Mouse (Mus musculus) MEL (cell line): Measurements from ENCODE around the gene Sult4a1. TPM values are rescaled to one million over a fixed set of nuclear protein-coding genes. Genes with fewer than 3 reads are reported as not detected.

Experiments
- DNase-seq: peaks from one replicate; pipeline ENCODE4 v3.0.0; 2011; ENCODE audit warnings: low read depth, low spot score
- H3K27ac ChIP-seq: 2 replicates; pipeline ENCODE4 v1.5.1; 2012; ENCODE audit warnings: low read depth, mild to moderate bottlenecking, control low read depth, low read length, moderate library complexity; ENCODE audit not compliant: control insufficient read depth
- H3K27me3 ChIP-seq, 2 experiments: fragments of 150-350 bp in 1 of 2; sonication (generic) in 1 of 2; 2 replicates each; pipeline ENCODE4 v1.6.1; 2012; ENCODE audit warnings: low read length in 2 of 2, mild to moderate bottlenecking in 2 of 2, improper control_type of control experiment in 1 of 2, moderate library complexity in 1 of 2; ENCODE audit not compliant: insufficient read depth in 2 of 2, control insufficient read depth in 1 of 2
- H3K36me3 ChIP-seq, 2 experiments: 2 replicates each; pipeline ENCODE4 v1.6.1; 2012 to 2014; ENCODE audit warnings: low read length in 2 of 2, improper control_type of control experiment in 1 of 2, inconsistent platforms in 1 of 2, mild to moderate bottlenecking in 1 of 2; ENCODE audit not compliant: insufficient read depth in 2 of 2, control insufficient read depth in 1 of 2
- H3K4me1 ChIP-seq, 2 experiments: fragments of 150-350 bp in 1 of 2; sonication (generic) in 1 of 2; 2 replicates each; pipeline ENCODE4 v1.6.1; 2012; ENCODE audit warnings: low read length in 2 of 2, improper control_type of control experiment in 1 of 2, mild to moderate bottlenecking in 1 of 2; ENCODE audit not compliant: insufficient read depth in 2 of 2, control insufficient read depth in 1 of 2
- H3K4me3 ChIP-seq, 2 experiments: fragments of 150-350 bp in 1 of 2; sonication (generic) in 1 of 2; 2 replicates each; pipeline ENCODE4 v1.5.1; 2012; ENCODE audit warnings: low read depth in 2 of 2, low read length in 2 of 2, mild to moderate bottlenecking in 2 of 2, moderate library complexity in 2 of 2, control low read depth in 1 of 2, improper control_type of control experiment in 1 of 2; ENCODE audit not compliant: control insufficient read depth in 1 of 2, insufficient read depth in 1 of 2
- H3K79me2 ChIP-seq: 2 replicates; pipeline ENCODE4 v1.6.1; 2012; ENCODE audit warnings: mild to moderate bottlenecking, low read length, moderate library complexity; ENCODE audit not compliant: control insufficient read depth, poor library complexity, insufficient read depth
- H3K9ac ChIP-seq: 2 replicates; pipeline ENCODE4 v1.6.1; 2012; ENCODE audit warnings: low read depth, mild to moderate bottlenecking, control low read depth, low read length, moderate library complexity; ENCODE audit not compliant: control insufficient read depth, poor library complexity, severe bottlenecking
- H3K9me3 ChIP-seq: fragments of 150-350 bp; sonication (generic); replicated peaks from 2 replicates; pipeline ENCODE4 v1.6.1; 2012; ENCODE audit warnings: mild to moderate bottlenecking, low read length, improper control_type of control experiment, moderate library complexity; ENCODE audit not compliant: insufficient read depth
- CHD1 ChIP-seq: IDR thresholded peaks from 2 replicates; pipeline ENCODE4 v1.6.1; 2012; ENCODE audit warnings: low read depth, mild to moderate bottlenecking, inconsistent platforms, low read length, improper control_type of control experiment
- CTCF ChIP-seq, 3 experiments: IDR thresholded peaks in 2 of 3; conservative IDR thresholded peaks in 1 of 3; 2 replicates each; pipeline ENCODE4 v1.5.1; 2011 to 2012; ENCODE audit warnings: low read length in 3 of 3, low read depth in 2 of 3, mild to moderate bottlenecking in 2 of 3, improper control_type of control experiment in 1 of 3, inconsistent platforms in 1 of 3, mixed read lengths in 1 of 3, moderate library complexity in 1 of 3; ENCODE audit not compliant: control insufficient read depth in 1 of 3, insufficient read depth in 1 of 3, poor library complexity in 1 of 3, severe bottlenecking in 1 of 3
- ETS1 ChIP-seq: IDR thresholded peaks from 2 replicates; pipeline ENCODE4 v1.6.1; 2012; ENCODE audit warnings: low read depth, mild to moderate bottlenecking, inconsistent platforms, low read length, improper control_type of control experiment, moderate library complexity
- KAT2A ChIP-seq: conservative IDR thresholded peaks from 2 replicates; pipeline ENCODE4 v1.6.1; 2012; ENCODE audit warnings: low read depth, low read length, improper control_type of control experiment, inconsistent platforms
- MAFK ChIP-seq: IDR thresholded peaks from 2 replicates; pipeline ENCODE4 v1.6.1; 2011; ENCODE audit warnings: low read depth, mild to moderate bottlenecking, low read length, improper control_type of control experiment, borderline replicate concordance
- MYC ChIP-seq: IDR thresholded peaks from 2 replicates; pipeline ENCODE4 v1.6.1; 2011; ENCODE audit warnings: low read depth, mild to moderate bottlenecking, low read length, improper control_type of control experiment, moderate library complexity
- NELFE ChIP-seq: IDR thresholded peaks from 2 replicates; pipeline ENCODE4 v1.6.1; 2011; ENCODE audit warnings: low read depth, low read length, improper control_type of control experiment
- NRF1 ChIP-seq: IDR thresholded peaks from 2 replicates; pipeline ENCODE4 v1.6.1; 2014; ENCODE audit warnings: low read depth, mild to moderate bottlenecking, inconsistent platforms, low read length, improper control_type of control experiment, moderate library complexity; ENCODE audit not compliant: poor library complexity, insufficient read depth, severe bottlenecking
- POLR2AphosphoS2 ChIP-seq: IDR thresholded peaks from 2 replicates; pipeline ENCODE4 v1.6.1; 2011; ENCODE audit warnings: low read length, improper control_type of control experiment
- RAD21 ChIP-seq: IDR thresholded peaks from 2 replicates; pipeline ENCODE4 v1.6.1; 2011; ENCODE audit warnings: mild to moderate bottlenecking, low read depth, low read length, improper control_type of control experiment
- RCOR1 ChIP-seq: IDR thresholded peaks from 2 replicates; pipeline ENCODE4 v1.6.1; 2012; ENCODE audit warnings: low read depth, mild to moderate bottlenecking, inconsistent platforms, low read length, improper control_type of control experiment
- SMC3 ChIP-seq: IDR thresholded peaks from 2 replicates; pipeline ENCODE4 v1.6.1; 2011; ENCODE audit warnings: low read depth, low read length, improper control_type of control experiment
- TAL1 ChIP-seq: IDR thresholded peaks from 2 replicates; pipeline ENCODE4 v1.6.1; 2012; ENCODE audit warnings: mild to moderate bottlenecking, inconsistent platforms, low read length, moderate library complexity, mixed read lengths
- TBP ChIP-seq: IDR thresholded peaks from 2 replicates; pipeline ENCODE4 v1.8.0; 2011; ENCODE audit warnings: low read depth, low read length, improper control_type of control experiment
- TCF12 ChIP-seq: IDR thresholded peaks from 2 replicates; pipeline ENCODE4 v1.6.1; 2014; ENCODE audit warnings: low read depth, mild to moderate bottlenecking, inconsistent platforms, low read length, improper control_type of control experiment, moderate library complexity
- USF1 ChIP-seq: IDR thresholded peaks from 2 replicates; pipeline ENCODE4 v1.6.1; 2014; ENCODE audit warnings: low read depth, mild to moderate bottlenecking, inconsistent platforms, low read length, improper control_type of control experiment, moderate library complexity
- ZC3H11A ChIP-seq: IDR thresholded peaks from 2 replicates; pipeline ENCODE4 v1.6.1; 2012; ENCODE audit warnings: low read depth, mild to moderate bottlenecking, inconsistent platforms, low read length, improper control_type of control experiment
- ZKSCAN1 ChIP-seq: IDR thresholded peaks from 2 replicates; pipeline ENCODE4 v1.6.1; 2012; ENCODE audit warnings: low read depth, mild to moderate bottlenecking, inconsistent platforms, low read length, improper control_type of control experiment, moderate library complexity
- polyA plus RNA-seq, 2 experiments: library from polyadenylated mRNA; stranded (reverse) in 1 of 2; unstranded in 1 of 2; fragments of >175 nt in 1 of 2; fragments of >200 nt in 1 of 2; gene quantifications; 2 replicates each; pipeline versions ENCODE4 v1.2.1 to v1.2.4; 2012; ENCODE audit warnings: low replicate concordance in 2 of 2, low read depth in 1 of 2; ENCODE audit not compliant: insufficient read length in 2 of 2, insufficient read depth in 1 of 2, missing spikeins in 1 of 2
- total RNA-seq: library from RNA; depleted of rRNA; stranded (reverse); fragments of 300-350 nt; gene quantifications from 2 replicates; pipeline ENCODE4 v1.2.3, GENCODE M21; 2012

The Sult4a1 gene
- total and polyA plus RNA-seq, 3 experiments, result not detected

DNA sequence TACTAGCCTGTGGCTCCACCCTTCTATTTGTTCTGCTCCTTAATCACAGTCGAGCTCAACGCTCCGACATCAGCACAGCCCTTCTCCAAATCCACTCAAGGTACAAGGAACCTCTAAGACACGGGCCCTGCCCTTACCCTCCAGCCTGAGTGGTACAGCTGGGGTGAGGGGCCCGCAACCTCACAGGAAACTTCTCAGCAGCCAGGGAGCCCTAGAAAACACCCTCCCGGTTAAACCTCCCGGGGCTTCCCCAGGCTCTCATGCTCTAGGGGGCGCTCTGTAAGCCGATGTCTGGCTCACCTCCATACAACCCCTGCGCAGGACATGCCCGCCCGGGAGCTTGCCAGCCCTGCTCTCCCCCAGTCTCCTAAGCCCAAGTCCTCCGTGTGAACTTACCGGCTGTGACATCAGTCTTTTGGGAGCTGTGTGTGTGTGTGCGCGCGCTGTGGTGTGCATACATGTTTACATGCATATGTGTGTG, 30.8 kb downstream of the Sult4a1 start:
- H3K27ac ChIP-seq, result no peak overlapping the region
- H3K4me1 ChIP-seq, result no peaks in the 10 kb centered on the region
- H3K9ac ChIP-seq, result no peak overlapping the region
- H3K36me3 ChIP-seq, result no peaks in the 10 kb centered on the region
- no peaks in the 10 kb centered on the region for H3K27me3 ChIP-seq
- no peak for DNase-seq
- no peaks in the 10 kb centered on the region for H3K9me3 ChIP-seq
- TF ChIP-seq USF1 (no peak), KAT2A (no peak), TCF12 (no peak), NRF1 (no peak), TAL1 (no peak), RCOR1 (no peak), TBP (no peak), MYC (no peak), POLR2AphosphoS2 (no peak), ETS1 (no peak), CTCF (IDR thresholded peaks at IDR 0.05 in 2 of 3, conservative IDR thresholded peaks at IDR 0.05 in 1 of 3; ENCODE audit: control insufficient read depth in 1 of 3, insufficient read depth in 1 of 3, low read depth in 2 of 3, low read length in 3 of 3, poor library complexity in 1 of 3, severe bottlenecking in 1 of 3) (no peak), RAD21 (no peak), CHD1 (no peak), ZC3H11A (no peak), NELFE (no peak), MAFK (no peak)
- TF ChIP-seq, all 39 proteins: peak for 0
- no peaks in the 10 kb centered on the region for H3K79me2 ChIP-seq
- H3K4me3 ChIP-seq, result no peak overlapping the region

DNA sequence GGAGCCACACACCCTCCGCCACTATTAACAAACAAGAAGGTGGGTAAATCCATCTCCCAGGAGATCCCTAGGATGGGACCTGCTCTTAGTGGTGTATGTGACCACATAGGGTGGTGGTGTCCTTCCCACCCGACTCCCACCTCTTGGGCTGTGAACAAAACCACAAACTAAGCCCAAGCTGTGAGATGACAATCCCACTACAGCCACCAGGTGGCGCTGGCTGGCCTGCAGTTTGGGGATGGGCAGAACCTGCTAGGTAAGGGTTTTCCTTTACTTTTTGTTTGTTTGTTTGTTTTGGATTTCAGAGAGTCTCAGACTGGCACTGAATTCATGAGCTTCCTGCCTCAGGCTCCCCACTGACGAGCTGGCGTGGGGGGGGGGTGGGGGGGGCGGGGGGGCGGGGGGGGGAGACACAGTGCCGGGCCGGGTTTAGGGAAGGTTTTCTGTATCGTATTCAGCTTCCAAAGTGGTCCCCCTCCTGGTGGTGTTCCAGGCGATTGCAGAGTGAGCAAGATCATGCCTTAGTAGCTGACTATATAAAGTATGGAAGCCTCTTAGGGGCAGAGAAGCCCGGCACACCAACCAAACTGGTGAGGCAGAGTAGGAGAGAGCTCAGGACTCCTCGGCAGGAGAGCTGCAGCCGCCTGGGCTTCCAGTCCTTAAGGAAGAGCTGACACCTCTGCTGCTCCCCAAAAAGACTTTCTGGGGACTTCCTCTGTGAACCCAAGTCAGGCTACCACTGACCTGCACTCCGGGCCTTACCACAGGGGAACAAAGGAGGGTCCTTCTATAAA, 31.4 kb downstream of the Sult4a1 start:
- no peak overlapping the region for H3K4me3 ChIP-seq
- no peaks in the 10 kb centered on the region for H3K4me1 ChIP-seq
- no peak overlapping the region for H3K9ac ChIP-seq
- H3K27ac ChIP-seq, result no peak overlapping the region
- H3K36me3 ChIP-seq, result no peaks in the 10 kb centered on the region
- H3K27me3 ChIP-seq, result no peaks in the 10 kb centered on the region
- no peaks in the 10 kb centered on the region for H3K79me2 ChIP-seq
- peak; percentile 12 for DNase-seq
- TF ChIP-seq ZKSCAN1 (no peak), SMC3 (peak; percentile 29), CTCF (IDR thresholded peaks at IDR 0.05 in 2 of 3, conservative IDR thresholded peaks at IDR 0.05 in 1 of 3; ENCODE audit: control insufficient read depth in 1 of 3, insufficient read depth in 1 of 3, low read depth in 2 of 3, low read length in 3 of 3, poor library complexity in 1 of 3, severe bottlenecking in 1 of 3) (peak; percentile 36 to 67 (median 36)), RAD21 (peak; percentile 10)
- no peaks in the 10 kb centered on the region for H3K9me3 ChIP-seq
